Mouse (Mus musculus): ENCODE results near the gene Ccl7. TPM values are rescaled to one million over a fixed set of nuclear protein-coding genes. Genes with fewer than 3 reads are reported as not detected.

The Ccl7 gene
- polyA plus RNA-seq, 2 experiments: 0.16 to 0.33 TPM

GRCm38 (mm10) chr11:82013756-82014155, 31.8 kb upstream of the Ccl7 start:
- Histone ChIP-seq H3K9ac (replicated peaks) (no peak overlapping the region), H3K36me3 (replicated peaks; ENCODE audit: control insufficient read depth, insufficient read depth, low read depth) (no peaks in the 10 kb centered on the region), H3K9me3 (ENCODE audit: control insufficient read depth, low read length) (no peaks in the 10 kb centered on the region), H3K4me1 (replicated peaks; ENCODE audit: control insufficient read depth in 2 of 2, insufficient read depth in 2 of 2, low read length in 1 of 2) (peaks cover 0 to 3% of the 10 kb centered on the region in 2 experiments; a peak in 2 of 4 replicates), H3K4me2 (ENCODE audit: low read depth) (no peak overlapping the region), H3K27me3 (ENCODE audit: control insufficient read depth, insufficient read depth, low read length) (no peaks in the 10 kb centered on the region), H3K27ac (no peak overlapping the region), H3K4me3 (ENCODE audit: insufficient read depth in 1 of 2, low read depth in 2 of 2, low read length in 2 of 2) (no peak overlapping the region)
- no peak for TF ChIP-seq CTCF (IDR thresholded peaks at IDR 0.05; ENCODE audit: low read depth)
- no peak for TF ChIP-seq EP300 (IDR thresholded peaks at IDR 0.05; ENCODE audit: low read depth)
- DNase-seq (ENCODE audit: low read depth in 3 of 3, low spot score in 3 of 3) (no peak), ATAC-seq (ENCODE audit: insufficient read depth) (no peak)
- 48% methylated on average over 1 of the region's 1 CpGs for WGBS (ENCODE audit: insufficient replicate concordance)

GRCm38 (mm10) chr11:82015066-82015465, 30.4 kb upstream of the Ccl7 start:
- ATAC-seq (ENCODE audit: insufficient read depth): no peak
- H3K9me3 ChIP-seq (ENCODE audit: control insufficient read depth, low read length): no peaks in the 10 kb centered on the region
- H3K4me3 ChIP-seq (ENCODE audit: insufficient read depth in 1 of 2, low read depth in 2 of 2, low read length in 2 of 2): no peak overlapping the region
- H3K4me1 ChIP-seq (replicated peaks; ENCODE audit: control insufficient read depth in 2 of 2, insufficient read depth in 2 of 2, low read length in 1 of 2): peaks cover 0 to 6% of the 10 kb centered on the region in 2 experiments; a peak in 2 of 4 replicates
- H3K27ac ChIP-seq: no peak overlapping the region
- TF ChIP-seq EP300 (IDR thresholded peaks at IDR 0.05; ENCODE audit: low read depth) (no peak), CTCF (IDR thresholded peaks at IDR 0.05; ENCODE audit: low read depth) (no peak)
- no peaks in the 10 kb centered on the region for H3K36me3 ChIP-seq (replicated peaks; ENCODE audit: control insufficient read depth, insufficient read depth, low read depth)
- 37% methylated on average over 2 of the region's 2 CpGs for WGBS (ENCODE audit: insufficient replicate concordance)
- no peaks in the 10 kb centered on the region for H3K27me3 ChIP-seq (ENCODE audit: control insufficient read depth, insufficient read depth, low read length)
- H3K9ac ChIP-seq (replicated peaks): no peak overlapping the region
- no peak for DNase-seq (ENCODE audit: low read depth in 3 of 3, low spot score in 3 of 3)
- no peak overlapping the region for H3K4me2 ChIP-seq (ENCODE audit: low read depth)

DNA sequence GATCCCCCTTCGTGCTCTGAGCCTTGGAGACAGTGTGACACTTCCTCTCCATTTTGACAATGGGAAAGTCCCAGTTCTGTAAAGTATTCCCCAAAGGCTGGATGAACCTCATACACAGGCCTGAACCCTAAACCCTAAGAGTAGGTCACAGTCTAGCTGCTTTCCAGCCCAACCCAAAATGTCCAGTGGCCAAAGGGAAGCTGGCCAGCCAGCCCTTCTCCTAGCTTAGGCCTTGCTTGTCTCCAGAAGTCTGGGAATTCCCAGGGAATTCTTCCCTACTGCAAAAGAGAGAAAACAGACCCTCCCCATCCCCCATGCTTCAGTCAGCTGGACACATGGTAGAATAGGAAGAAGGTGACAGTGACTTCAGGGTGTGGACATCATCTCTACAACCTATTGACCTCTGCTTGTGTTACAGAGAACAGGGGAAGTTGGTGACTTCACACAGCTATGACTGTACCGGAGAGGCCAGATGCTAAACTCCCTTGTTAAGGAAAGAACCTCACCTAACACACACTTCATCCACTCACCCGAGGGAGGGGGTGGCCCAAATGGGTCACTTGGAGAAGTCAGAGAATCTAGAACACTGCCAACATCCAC, 29.2 kb upstream of the Ccl7 start:
- no peak overlapping the region for H3K27ac ChIP-seq
- H3K9ac ChIP-seq (replicated peaks): no peak overlapping the region
- H3K9me3 ChIP-seq (ENCODE audit: control insufficient read depth, low read length): no peaks in the 10 kb centered on the region
- no peaks in the 10 kb centered on the region for H3K27me3 ChIP-seq (ENCODE audit: control insufficient read depth, insufficient read depth, low read length)
- H3K36me3 ChIP-seq (replicated peaks; ENCODE audit: control insufficient read depth, insufficient read depth, low read depth): no peaks in the 10 kb centered on the region
- no peak for ATAC-seq (ENCODE audit: insufficient read depth)
- TF ChIP-seq EP300 (IDR thresholded peaks at IDR 0.05; ENCODE audit: low read depth): no peak
- no peak for TF ChIP-seq CTCF (IDR thresholded peaks at IDR 0.05; ENCODE audit: low read depth)
- H3K4me1 ChIP-seq (replicated peaks; ENCODE audit: control insufficient read depth in 2 of 2, insufficient read depth in 2 of 2, low read length in 1 of 2): peaks cover 0 to 8% of the 10 kb centered on the region in 2 experiments; a peak in 2 of 4 replicates
- no peak overlapping the region for H3K4me3 ChIP-seq (ENCODE audit: insufficient read depth in 1 of 2, low read depth in 2 of 2, low read length in 2 of 2)
- no peak for DNase-seq (ENCODE audit: low read depth in 3 of 3, low spot score in 3 of 3)
- no peak overlapping the region for H3K4me2 ChIP-seq (ENCODE audit: low read depth)
- WGBS (ENCODE audit: insufficient replicate concordance): 31% methylated on average over 3 of the region's 3 CpGs

DNA sequence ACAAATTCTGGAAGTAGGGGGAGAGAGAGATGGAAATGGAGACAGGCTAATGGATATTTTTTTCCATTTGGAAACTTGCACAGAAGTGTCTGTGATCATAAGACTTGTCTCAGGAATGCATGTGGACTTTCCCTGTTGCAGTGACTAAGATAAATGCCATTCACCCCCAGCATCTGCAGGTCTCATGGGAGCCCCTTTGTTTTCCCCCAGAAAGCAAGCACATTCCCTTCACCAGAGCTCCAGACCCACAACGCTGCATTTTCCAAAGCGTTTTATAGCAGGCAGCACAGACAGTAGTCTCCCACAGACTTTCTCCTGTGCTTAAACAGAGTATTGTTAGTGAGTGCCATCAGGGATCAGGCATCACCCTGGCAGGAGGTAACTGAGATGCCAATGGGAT, 26.1 kb upstream of the Ccl7 start:
- Histone ChIP-seq H3K4me3 (ENCODE audit: insufficient read depth in 1 of 2, low read depth in 2 of 2, low read length in 2 of 2) (no peak overlapping the region), H3K27ac (no peak overlapping the region), H3K9me3 (ENCODE audit: control insufficient read depth, low read length) (no peaks in the 10 kb centered on the region), H3K4me2 (ENCODE audit: low read depth) (no peak overlapping the region), H3K9ac (replicated peaks) (no peak overlapping the region), H3K27me3 (ENCODE audit: control insufficient read depth, insufficient read depth, low read length) (no peaks in the 10 kb centered on the region), H3K36me3 (replicated peaks; ENCODE audit: control insufficient read depth, insufficient read depth, low read depth) (no peaks in the 10 kb centered on the region), H3K4me1 (replicated peaks; ENCODE audit: control insufficient read depth in 2 of 2, insufficient read depth in 2 of 2, low read length in 1 of 2) (peaks cover 0 to 8% of the 10 kb centered on the region in 2 experiments; a peak in 2 of 4 replicates)
- DNase-seq (ENCODE audit: low read depth in 3 of 3, low spot score in 3 of 3) (no peak), ATAC-seq (ENCODE audit: insufficient read depth) (no peak)
- TF ChIP-seq EP300 (IDR thresholded peaks at IDR 0.05; ENCODE audit: low read depth) (no peak), CTCF (IDR thresholded peaks at IDR 0.05; ENCODE audit: low read depth) (no peak)
- WGBS (ENCODE audit: insufficient replicate concordance): 38% methylated on average over 2 of the region's 2 CpGs

DNA sequence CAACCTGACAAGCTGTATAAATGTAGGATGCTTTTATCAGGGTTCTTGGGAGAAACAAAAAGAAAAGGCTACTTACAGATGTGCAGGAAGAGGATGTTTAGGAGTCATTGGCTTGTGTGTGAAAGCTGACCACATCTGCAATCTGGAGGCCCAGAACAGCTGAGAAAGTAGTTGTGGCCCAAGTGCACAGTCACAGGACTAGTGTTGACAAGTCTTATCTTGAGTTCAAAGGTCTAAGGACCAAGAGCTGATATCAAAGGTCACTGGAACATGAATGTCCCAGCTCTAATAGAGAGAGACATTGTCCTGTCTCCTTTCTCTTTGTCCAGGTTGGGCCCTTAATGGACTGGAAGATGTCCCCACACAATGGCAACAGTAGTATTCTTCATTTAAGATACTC, 25.7 kb upstream of the Ccl7 start:
- ATAC-seq (ENCODE audit: insufficient read depth) (no peak), DNase-seq (ENCODE audit: low read depth in 3 of 3, low spot score in 3 of 3) (no peak)
- H3K9me3 ChIP-seq (ENCODE audit: control insufficient read depth, low read length): no peaks in the 10 kb centered on the region
- H3K36me3 ChIP-seq (replicated peaks; ENCODE audit: control insufficient read depth, insufficient read depth, low read depth): no peaks in the 10 kb centered on the region
- no peaks in the 10 kb centered on the region for H3K27me3 ChIP-seq (ENCODE audit: control insufficient read depth, insufficient read depth, low read length)
- no peak overlapping the region for H3K9ac ChIP-seq (replicated peaks)
- TF ChIP-seq CTCF (IDR thresholded peaks at IDR 0.05; ENCODE audit: low read depth): no peak
- H3K4me2 ChIP-seq (ENCODE audit: low read depth): no peak overlapping the region
- no peak overlapping the region for H3K27ac ChIP-seq
- peaks cover 0 to 8% of the 10 kb centered on the region in 2 experiments; a peak in 2 of 4 replicates for H3K4me1 ChIP-seq (replicated peaks; ENCODE audit: control insufficient read depth in 2 of 2, insufficient read depth in 2 of 2, low read length in 1 of 2)
- no peak overlapping the region for H3K4me3 ChIP-seq (ENCODE audit: insufficient read depth in 1 of 2, low read depth in 2 of 2, low read length in 2 of 2)

Measured in liver, embryonic 14.5 days (tissue).